Mouse (Mus musculus) testis, adult 2 months (tissue): Measurements from ENCODE around the gene Fli1. TPM values are rescaled to one million over a fixed set of nuclear protein-coding genes. Genes with fewer than 3 reads are reported as not detected.
A peak's percentile ranks its signal among the peaks of the same experiment; 100 is the strongest.

Source experiments
- H3K27ac ChIP-seq: fragments of 200-500 bp; 2 replicates; pipeline ENCODE4 v1.5.1; 2012; ENCODE audit warnings: low read depth, low read length; ENCODE audit not compliant: control insufficient read depth, insufficient read depth
- H3K27me3 ChIP-seq: fragments of 200-500 bp; 2 replicates; pipeline ENCODE4 v1.6.1; 2012; ENCODE audit warnings: mild to moderate bottlenecking, low read length, moderate library complexity; ENCODE audit not compliant: control insufficient read depth, insufficient read depth
- H3K36me3 ChIP-seq: fragments of 200-500 bp; 2 replicates; pipeline ENCODE4 v1.6.1; 2012; ENCODE audit warnings: mild to moderate bottlenecking, low read length; ENCODE audit not compliant: control insufficient read depth, insufficient read depth
- H3K4me1 ChIP-seq: fragments of 200-500 bp; 2 replicates; pipeline ENCODE4 v1.6.1; 2012; ENCODE audit warnings: low read length; ENCODE audit not compliant: control insufficient read depth, insufficient read depth
- H3K4me3 ChIP-seq: fragments of 200-500 bp; 2 replicates; pipeline ENCODE4 v1.5.1; 2012; ENCODE audit warnings: low read depth, mild to moderate bottlenecking, low read length, moderate library complexity, mixed read lengths; ENCODE audit not compliant: control insufficient read depth
- CTCF ChIP-seq: fragments of 200-500 bp; IDR thresholded peaks from 2 replicates; pipeline ENCODE4 v1.5.1; 2012; ENCODE audit warnings: low read depth, mild to moderate bottlenecking, inconsistent platforms, low read length, moderate library complexity; ENCODE audit not compliant: control insufficient read depth, insufficient read depth, insufficient replicate concordance
- POLR2A ChIP-seq: fragments of 200-500 bp; IDR thresholded peaks from 2 replicates; pipeline ENCODE4 v1.6.1; 2012; ENCODE audit warnings: low read depth, mild to moderate bottlenecking, inconsistent platforms, low read length, moderate library complexity; ENCODE audit not compliant: control insufficient read depth
- polyA plus RNA-seq: library from polyadenylated mRNA; depleted of rRNA; stranded (reverse); fragments of >200 nt; gene quantifications from 2 replicates; pipeline ENCODE4 v1.2.3, GENCODE M21; 2012

Gene Fli1
- polyA plus RNA-seq, 1 experiment, result 0.51 TPM

DNA sequence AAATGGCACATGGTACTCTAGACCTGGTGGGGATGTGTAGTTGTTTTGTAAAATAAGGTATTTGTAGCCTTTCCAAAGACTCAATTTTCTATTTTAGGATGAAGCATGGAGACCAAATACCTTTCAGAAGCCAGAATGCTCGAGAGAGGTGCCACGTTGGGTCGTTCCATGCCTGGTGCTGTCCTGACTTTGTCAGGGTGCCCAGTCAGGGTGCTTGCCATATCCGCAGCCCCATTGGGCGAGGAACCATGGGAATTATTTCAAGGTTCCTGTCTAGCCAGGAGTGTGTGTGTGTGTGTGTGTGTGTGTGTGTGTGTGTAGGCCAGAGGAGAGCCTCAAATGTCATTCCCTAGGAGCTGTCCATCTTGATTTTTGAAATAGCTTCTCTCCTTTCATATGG, 132.0 kb downstream of the Fli1 start:
- Histone ChIP-seq H3K4me3 (no peak overlapping the region), H3K4me1 (peaks cover 6% of the 10 kb centered on the region), H3K36me3 (no peaks in the 10 kb centered on the region), H3K27me3 (no peaks in the 10 kb centered on the region; the same call in 1 of the 2 replicates), H3K27ac (no peak overlapping the region)
- TF ChIP-seq POLR2A, result no peak
- TF ChIP-seq CTCF, result no peak

DNA sequence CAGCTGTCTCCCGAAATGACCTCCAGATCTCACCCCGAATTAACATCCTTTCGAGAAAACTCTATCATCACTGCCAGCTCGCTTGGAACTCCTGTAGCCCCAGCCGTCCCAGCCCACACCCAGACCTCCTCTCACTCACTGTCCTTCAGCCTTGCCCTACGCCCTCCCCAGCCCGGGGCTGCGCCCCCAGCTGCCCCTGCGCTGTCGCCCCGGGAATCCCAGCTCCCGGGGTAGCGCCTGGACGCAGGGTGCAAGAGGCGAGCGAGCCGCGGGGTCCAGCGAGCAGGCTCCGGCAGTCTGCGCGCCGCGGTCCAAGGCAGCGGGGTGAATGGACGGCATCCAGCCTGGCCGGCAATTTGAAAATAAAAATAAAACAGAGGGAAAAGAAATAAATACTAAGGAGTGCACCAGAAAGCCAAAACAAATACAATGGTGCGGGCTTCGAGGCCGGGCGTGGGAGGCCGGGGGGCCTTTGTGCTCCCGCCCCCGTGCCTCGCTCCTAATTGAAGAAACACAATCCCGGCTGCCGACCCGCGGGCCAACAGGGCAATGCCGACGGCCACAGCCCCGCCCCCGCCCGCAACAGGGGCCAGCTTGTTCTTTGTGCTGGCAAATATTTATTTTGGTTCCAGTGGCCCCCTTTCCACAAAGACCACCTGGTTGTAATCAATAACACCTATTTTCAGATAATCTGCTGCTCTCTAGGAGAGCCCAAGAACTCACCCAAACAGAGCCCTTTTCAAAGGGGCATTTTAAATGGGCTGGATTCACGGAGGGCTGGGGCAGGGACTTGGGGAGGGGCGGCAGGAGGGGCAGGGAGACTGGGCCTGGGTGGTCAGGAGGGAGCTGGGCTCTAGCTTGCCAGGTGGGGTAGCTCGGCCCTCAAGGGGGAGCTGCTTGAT, 133.3 kb downstream of the Fli1 start:
- H3K27ac ChIP-seq, result no peak overlapping the region

DNA sequence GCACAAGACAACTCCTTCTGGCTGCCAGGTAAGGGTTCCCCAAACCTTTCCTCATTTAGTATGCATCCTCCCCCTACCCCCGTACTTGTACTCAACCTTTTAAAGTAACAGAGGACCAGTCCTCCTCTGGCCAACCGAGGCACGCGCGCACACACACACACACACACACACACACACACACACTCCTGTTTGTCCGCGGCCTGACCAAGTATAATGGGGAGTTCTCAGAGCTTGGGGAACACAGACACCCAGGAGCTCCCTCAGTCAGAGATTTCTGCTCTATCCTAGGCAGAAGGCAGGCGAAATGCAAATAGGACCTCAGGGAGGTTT, 134.0 kb downstream of the Fli1 start:
- Histone ChIP-seq H3K27ac (no peak overlapping the region), H3K27me3 (no peaks in the 10 kb centered on the region; the same call in 1 of the 2 replicates), H3K4me3 (no peak overlapping the region; the same call in 1 of the 2 replicates), H3K4me1 (peaks cover 6% of the 10 kb centered on the region), H3K36me3 (no peaks in the 10 kb centered on the region)
- TF ChIP-seq POLR2A (no peak), CTCF (no peak)

More for the DNA sequence above, 133.3 kb downstream of the Fli1 start:
- Histone ChIP-seq H3K4me3 (peak overlapping the region; percentile 30), H3K36me3 (no peaks in the 10 kb centered on the region), H3K27me3 (no peaks in the 10 kb centered on the region; the same call in 1 of the 2 replicates), H3K4me1 (peaks cover 6% of the 10 kb centered on the region)
- no peak for TF ChIP-seq POLR2A
- TF ChIP-seq CTCF, result no peak

DNA sequence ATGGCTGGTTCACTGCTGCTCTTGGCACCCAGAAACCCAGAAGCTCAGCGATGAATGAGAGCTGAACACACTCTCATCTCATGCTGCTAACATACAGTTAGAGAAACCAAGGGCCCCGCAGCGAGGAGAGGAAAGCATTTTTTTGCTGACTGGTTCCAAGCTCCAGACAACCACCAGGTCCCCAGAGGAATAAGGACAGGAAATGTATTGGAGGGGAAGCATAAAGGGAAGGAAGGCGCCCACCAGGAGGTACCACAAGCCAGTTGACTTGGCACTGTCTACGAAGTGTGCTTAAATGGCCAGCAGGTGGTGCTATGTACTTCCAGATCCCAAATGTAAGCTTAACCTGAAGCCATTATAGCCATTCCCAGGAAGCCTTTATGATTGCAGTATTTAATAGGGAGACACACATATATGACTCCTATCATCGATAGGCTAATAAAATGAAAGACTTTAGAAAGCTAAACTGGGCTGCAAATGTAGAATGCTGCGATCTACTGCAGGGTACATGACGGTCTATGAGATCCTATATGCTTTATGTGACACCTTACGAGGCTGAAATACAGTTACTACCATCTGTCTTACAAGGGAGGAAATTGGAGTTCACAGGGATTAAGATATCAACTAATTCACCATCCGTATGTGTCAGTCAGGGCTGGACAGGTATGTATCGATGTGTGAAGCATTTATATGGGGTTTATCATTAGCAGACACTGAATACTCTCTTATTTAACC, 137.3 kb downstream of the Fli1 start:
- no peak overlapping the region for H3K4me3 ChIP-seq
- TF ChIP-seq POLR2A (no peak), CTCF (peak; percentile 43; the same call in 1 of the 2 replicates)
- peaks cover 6% of the 10 kb centered on the region for H3K4me1 ChIP-seq
- H3K27ac ChIP-seq, result no peak overlapping the region
- no peaks in the 10 kb centered on the region; the same call in 1 of the 2 replicates for H3K27me3 ChIP-seq
- H3K36me3 ChIP-seq, result no peaks in the 10 kb centered on the region

DNA sequence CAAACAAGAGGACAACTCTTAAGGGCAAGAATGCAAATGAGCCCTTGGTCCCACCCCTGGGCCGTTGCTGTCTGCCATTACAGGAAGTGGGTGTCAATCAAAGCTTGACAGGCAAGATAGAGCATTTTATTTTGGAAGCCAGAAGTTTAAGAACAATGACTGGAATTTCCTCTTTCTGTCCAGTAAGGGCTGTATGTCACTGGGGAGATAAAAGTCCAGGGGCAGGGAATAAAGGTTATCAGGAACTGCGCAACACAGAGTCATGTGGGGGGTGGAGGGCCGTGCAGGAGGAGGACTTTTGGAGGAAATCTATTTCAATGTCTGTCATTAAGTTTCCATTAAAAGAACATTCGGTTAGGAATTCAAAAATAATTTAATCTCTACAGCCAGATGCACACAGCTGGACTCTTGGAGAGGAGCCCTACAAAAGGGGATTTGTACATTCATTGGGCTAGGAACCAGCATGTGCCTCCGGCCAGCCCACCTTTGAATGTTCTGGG, 141.9 kb downstream of the Fli1 start:
- no peak overlapping the region for H3K27ac ChIP-seq
- no peaks in the 10 kb centered on the region for H3K4me1 ChIP-seq
- no peaks in the 10 kb centered on the region for H3K36me3 ChIP-seq
- no peaks in the 10 kb centered on the region for H3K27me3 ChIP-seq
- H3K4me3 ChIP-seq, result no peak overlapping the region
- no peak for TF ChIP-seq CTCF
- no peak for TF ChIP-seq POLR2A

DNA sequence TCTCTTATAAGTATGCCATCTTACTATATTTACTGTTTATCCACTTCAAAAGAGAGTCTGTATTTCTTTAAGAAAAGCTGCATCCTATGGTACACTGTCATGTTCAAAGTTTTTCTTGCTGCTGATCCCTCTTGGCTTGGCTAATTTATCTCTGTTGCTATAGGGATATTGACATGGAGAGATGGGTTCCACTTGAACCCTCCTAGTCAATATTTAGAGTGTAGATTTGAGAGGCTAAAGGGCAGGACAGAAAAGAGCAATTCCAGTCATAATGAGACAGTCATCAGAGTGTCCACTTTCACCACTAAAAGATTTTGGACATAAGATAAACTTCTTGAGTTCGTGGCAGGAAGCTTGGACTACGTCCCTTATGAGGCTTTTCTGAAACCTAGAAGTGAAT, 142.4 kb downstream of the Fli1 start:
- no peak for TF ChIP-seq CTCF
- TF ChIP-seq POLR2A, result no peak
- Histone ChIP-seq H3K36me3 (no peaks in the 10 kb centered on the region), H3K27ac (no peak overlapping the region), H3K4me1 (peaks cover under 1% of the 10 kb centered on the region; the same call in 1 of the 2 replicates), H3K27me3 (no peaks in the 10 kb centered on the region), H3K4me3 (no peak overlapping the region)

DNA sequence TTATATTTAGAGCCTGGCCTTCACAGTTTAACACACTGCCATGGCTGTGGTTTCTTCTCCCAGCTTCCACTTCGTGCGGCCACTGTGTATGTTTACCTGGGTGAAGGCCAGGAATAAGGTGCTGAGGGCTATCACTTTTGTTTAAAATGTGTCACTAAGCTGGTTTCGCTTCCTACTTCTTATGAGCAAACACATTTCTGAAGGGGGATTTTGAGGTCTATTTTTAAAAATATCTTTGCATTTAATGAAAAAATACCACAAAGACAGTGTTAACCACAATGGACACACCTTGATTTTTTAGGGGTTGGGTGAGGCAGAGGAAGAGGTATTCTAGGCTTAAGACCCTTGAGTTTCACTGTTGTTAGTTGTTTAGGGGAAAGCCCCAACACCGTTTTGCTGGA, 147.9 kb downstream of the Fli1 start:
- Histone ChIP-seq H3K27ac (no peak overlapping the region), H3K4me3 (no peak overlapping the region), H3K4me1 (peaks cover 2% of the 10 kb centered on the region; the same call in 1 of the 2 replicates), H3K36me3 (no peaks in the 10 kb centered on the region), H3K27me3 (no peaks in the 10 kb centered on the region)
- TF ChIP-seq POLR2A (no peak), CTCF (no peak)
